7 mouse cellular contexts compared by ENCODE assay signal in genomic region chr4:106935583-106935935, GRCm38 (mm10). TPM values are rescaled to one million over a fixed set of nuclear protein-coding genes. Genes with fewer than 3 reads are reported as not detected.
DNase-seq lines count a peak whose midpoint lies in the region; ATAC-seq lines count a peak whose summit lies in the region.

No protein-coding gene starts in this region.

- no peak overlapping the region for H3K4me3 ChIP-seq in forebrain, embryonic 12.5 days (replicated peaks)
- no peak overlapping the region; the same call in 1 of the 2 replicates for H3K4me3 ChIP-seq in liver, embryonic 12.5 days

- H3K9me3 ChIP-seq in forebrain, embryonic 12.5 days, result no peaks in the 10 kb centered on the region
- H3K9me3 ChIP-seq in liver, embryonic 12.5 days (replicated peaks), result no peaks in the 10 kb centered on the region

- peaks cover 38% of the 10 kb centered on the region for H3K36me3 ChIP-seq in forebrain, embryonic 12.5 days (replicated peaks)
- H3K36me3 ChIP-seq in liver, embryonic 12.5 days, result peaks cover 93% of the 10 kb centered on the region

- DNase-seq in retina, embryonic 14.5 days (ENCODE audit: low spot score), result peak; percentile 37
- DNase-seq in retina, postnatal 1 day, result no peak
- no peak for DNase-seq in T-cell, adult 2 months (ENCODE audit: low spot score)
- DNase-seq in adipocyte (ENCODE audit: low spot score), result no peak

- peak overlapping the region; percentile 94 for H3K27ac ChIP-seq in forebrain, embryonic 12.5 days
- peak overlapping the region; percentile 92 for H3K27ac ChIP-seq in liver, embryonic 12.5 days

- 16% methylated on average over 2 of the region's 2 CpGs for WGBS in forebrain, embryonic 12.5 days
- WGBS in liver, embryonic 12.5 days (ENCODE audit: insufficient replicate concordance), result 41% methylated on average over 2 of the region's 2 CpGs

- peak overlapping the region; percentile 26 for H3K4me2 ChIP-seq in forebrain, embryonic 12.5 days
- peak overlapping the region; percentile 58 for H3K4me2 ChIP-seq in liver, embryonic 12.5 days

- H3K4me1 ChIP-seq in forebrain, embryonic 12.5 days, result peaks cover 91% of the 10 kb centered on the region
- H3K4me1 ChIP-seq in liver, embryonic 12.5 days, result peaks cover 99% of the 10 kb centered on the region

- no peaks in the 10 kb centered on the region for H3K27me3 ChIP-seq in forebrain, embryonic 12.5 days
- no peaks in the 10 kb centered on the region for H3K27me3 ChIP-seq in liver, embryonic 12.5 days (replicated peaks)

- ATAC-seq in forebrain, embryonic 12.5 days (ENCODE audit: low FRiP score), result no peak; the same call in 1 of the 2 replicates
- ATAC-seq in liver, embryonic 12.5 days, result peak; percentile 20; the same call in 1 of the 2 replicates
- no peak for ATAC-seq in frontal cortex, adult (ENCODE audit: low TSS enrichment)

- H3K9ac ChIP-seq in forebrain, embryonic 12.5 days, result peak overlapping the region; percentile 48
- H3K9ac ChIP-seq in liver, embryonic 12.5 days, result peak overlapping the region; percentile 18

RNA-seq across cellular contexts. Expression of gene Ssbp3, which starts 25.1 kb away (rescaled TPM):
- polyA plus RNA-seq in forebrain, embryonic 12.5 days (2016; fragmentation: Nextera tagmentation; extraction: Ambion mirVana), result 198 and 214 TPM in 2 replicates
- polyA plus RNA-seq in liver, embryonic 12.5 days (2016; fragmentation: Nextera tagmentation; extraction: Ambion mirVana), result 98.6 and 118 TPM in 2 replicates
